Mouse (Mus musculus): ENCODE data around the gene Ext2. TPM values are rescaled to one million over a fixed set of nuclear protein-coding genes. Genes with fewer than 3 reads are reported as not detected.

Gene Ext2
- polyA plus RNA-seq, 1 experiment, result 10.8 TPM

DNA sequence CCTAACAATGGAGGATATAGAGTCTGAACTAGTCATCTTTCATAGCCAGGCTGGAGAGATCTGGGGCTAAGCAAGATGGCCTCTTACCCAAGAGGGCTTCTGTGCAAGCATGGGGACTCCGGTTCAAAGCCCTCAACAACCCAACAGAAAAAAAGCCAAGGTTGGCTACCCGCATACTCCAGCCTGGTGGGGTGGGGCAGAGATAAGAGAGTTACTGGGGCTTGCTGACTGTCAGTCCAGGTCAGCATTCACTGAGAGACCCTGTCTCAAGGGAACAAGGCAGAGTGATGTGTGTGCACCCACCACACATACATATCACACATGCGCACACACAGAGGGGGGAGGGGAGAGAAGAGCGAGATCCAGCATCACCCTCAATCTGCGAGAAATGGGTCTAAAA, 4.6 kb downstream of the Ext2 start:
- TF ChIP-seq POLR2A (IDR thresholded peaks at IDR 0.05; ENCODE audit: borderline replicate concordance, control insufficient read depth, low read depth, low read length), result no peak
- no peak for TF ChIP-seq CTCF (IDR thresholded peaks at IDR 0.05; ENCODE audit: control insufficient read depth, insufficient read depth, low read length)
- Histone ChIP-seq H3K27ac (ENCODE audit: control insufficient read depth, insufficient read depth, low read depth, low read length, poor library complexity) (no peak overlapping the region), H3K4me1 (ENCODE audit: control insufficient read depth, insufficient read depth, low read length) (no peaks in the 10 kb centered on the region), H3K4me3 (replicated peaks; ENCODE audit: control insufficient read depth, low read depth, low read length) (no peak overlapping the region)
- WGBS, result 84% methylated on average over 5 of the region's 5 CpGs

DNA sequence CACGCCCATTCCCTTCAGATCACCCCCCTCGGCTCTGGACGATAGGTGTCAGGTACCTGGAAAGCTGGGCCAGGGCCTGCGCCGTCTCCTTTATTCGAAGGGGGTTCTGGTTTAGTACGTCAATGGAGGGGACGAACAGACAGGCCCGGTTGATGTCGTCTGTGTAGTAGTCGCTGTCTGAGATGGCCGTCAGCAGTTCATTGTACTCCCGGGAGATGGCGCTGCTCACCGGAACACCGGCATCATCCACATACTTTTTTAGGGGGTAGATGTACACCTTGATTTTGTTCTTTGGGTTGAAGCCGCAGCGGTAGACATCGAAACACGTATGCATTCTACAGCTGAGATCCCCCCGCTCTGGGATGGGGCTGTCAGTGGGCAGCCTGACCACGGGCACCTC, 9.0 kb downstream of the Ext2 start:
- WGBS, result 93% methylated on average over 22 of the region's 22 CpGs
- Histone ChIP-seq H3K27ac (ENCODE audit: control insufficient read depth, insufficient read depth, low read depth, low read length, poor library complexity) (no peak overlapping the region), H3K4me3 (replicated peaks; ENCODE audit: control insufficient read depth, low read depth, low read length) (no peak overlapping the region), H3K4me1 (ENCODE audit: control insufficient read depth, insufficient read depth, low read length) (no peaks in the 10 kb centered on the region)
- no peak for TF ChIP-seq POLR2A (IDR thresholded peaks at IDR 0.05; ENCODE audit: borderline replicate concordance, control insufficient read depth, low read depth, low read length)
- no peak for TF ChIP-seq CTCF (IDR thresholded peaks at IDR 0.05; ENCODE audit: control insufficient read depth, insufficient read depth, low read length)

DNA sequence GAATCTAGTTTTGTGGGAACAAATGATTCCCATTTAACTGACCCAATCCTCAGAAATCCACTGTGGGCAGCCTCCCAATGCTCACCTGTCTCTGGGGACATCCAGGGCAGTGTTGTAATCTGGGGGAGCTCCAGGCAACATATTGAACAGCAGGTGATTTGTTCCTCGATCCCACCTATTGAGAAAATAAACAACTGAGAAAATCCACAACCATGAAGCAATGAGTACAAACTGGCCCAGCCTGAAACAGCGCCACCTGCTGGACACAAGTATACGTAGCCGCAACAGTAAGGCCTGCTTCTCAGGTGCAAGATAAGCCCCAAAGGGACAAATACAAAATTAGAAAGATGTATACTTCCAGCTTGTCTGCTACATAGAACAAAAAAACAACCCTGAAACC, 10.6 kb downstream of the Ext2 start:
- WGBS, result 29% methylated on average over 4 of the region's 4 CpGs
- TF ChIP-seq POLR2A (IDR thresholded peaks at IDR 0.05; ENCODE audit: borderline replicate concordance, control insufficient read depth, low read depth, low read length) (no peak), CTCF (IDR thresholded peaks at IDR 0.05; ENCODE audit: control insufficient read depth, insufficient read depth, low read length) (peak; percentile 93)

DNA sequence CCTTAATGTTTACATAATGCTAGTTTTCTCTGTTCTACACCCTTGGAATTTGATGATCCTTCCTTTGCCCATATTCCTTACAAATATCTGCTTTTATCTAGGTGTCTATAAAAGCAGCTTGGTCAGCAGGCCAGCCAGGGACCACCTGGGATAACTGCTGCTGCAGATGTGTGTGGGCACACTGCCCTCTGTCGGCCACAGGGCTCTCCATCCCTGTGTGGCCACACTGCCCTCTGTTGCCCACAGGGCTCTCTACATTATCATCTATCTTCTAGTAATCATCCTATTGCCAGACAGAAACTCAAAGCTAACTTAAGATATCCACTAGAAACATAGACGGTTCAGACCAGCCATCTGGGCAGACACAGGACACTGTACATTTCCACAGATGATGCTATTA, 12.4 kb downstream of the Ext2 start:
- Histone ChIP-seq H3K27ac (ENCODE audit: control insufficient read depth, insufficient read depth, low read depth, low read length, poor library complexity) (no peak overlapping the region), H3K4me3 (replicated peaks; ENCODE audit: control insufficient read depth, low read depth, low read length) (no peak overlapping the region), H3K4me1 (ENCODE audit: control insufficient read depth, insufficient read depth, low read length) (no peaks in the 10 kb centered on the region)
- TF ChIP-seq POLR2A (IDR thresholded peaks at IDR 0.05; ENCODE audit: borderline replicate concordance, control insufficient read depth, low read depth, low read length), result no peak
- peak; percentile 91 for TF ChIP-seq CTCF (IDR thresholded peaks at IDR 0.05; ENCODE audit: control insufficient read depth, insufficient read depth, low read length)
- 12% methylated on average over 2 of the region's 2 CpGs for WGBS

More for the DNA sequence above, 10.6 kb downstream of the Ext2 start:
- Histone ChIP-seq H3K4me3 (replicated peaks; ENCODE audit: control insufficient read depth, low read depth, low read length) (no peak overlapping the region), H3K27ac (ENCODE audit: control insufficient read depth, insufficient read depth, low read depth, low read length, poor library complexity) (no peak overlapping the region), H3K4me1 (ENCODE audit: control insufficient read depth, insufficient read depth, low read length) (no peaks in the 10 kb centered on the region)

DNA sequence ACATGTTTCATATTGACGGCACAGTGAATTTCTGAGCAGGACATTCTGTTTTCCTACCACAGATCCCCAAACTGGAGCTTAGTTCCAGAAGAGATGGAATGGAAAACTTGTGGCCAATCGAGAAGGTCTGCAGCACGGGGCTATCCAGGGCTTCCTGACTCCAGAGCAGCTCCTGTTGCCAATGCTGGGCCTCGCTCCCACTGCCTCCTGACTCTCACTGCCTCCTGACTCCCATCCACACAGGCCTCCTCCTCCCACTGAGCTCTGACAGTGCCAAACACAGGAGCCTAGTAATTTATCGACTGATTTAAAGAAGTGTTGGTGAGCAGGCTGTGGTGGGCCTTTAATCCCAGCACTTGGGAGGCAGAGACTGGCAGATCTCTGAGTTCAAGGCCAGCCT, 14.3 kb downstream of the Ext2 start:
- 88% methylated on average over 5 of the region's 5 CpGs for WGBS

DNA sequence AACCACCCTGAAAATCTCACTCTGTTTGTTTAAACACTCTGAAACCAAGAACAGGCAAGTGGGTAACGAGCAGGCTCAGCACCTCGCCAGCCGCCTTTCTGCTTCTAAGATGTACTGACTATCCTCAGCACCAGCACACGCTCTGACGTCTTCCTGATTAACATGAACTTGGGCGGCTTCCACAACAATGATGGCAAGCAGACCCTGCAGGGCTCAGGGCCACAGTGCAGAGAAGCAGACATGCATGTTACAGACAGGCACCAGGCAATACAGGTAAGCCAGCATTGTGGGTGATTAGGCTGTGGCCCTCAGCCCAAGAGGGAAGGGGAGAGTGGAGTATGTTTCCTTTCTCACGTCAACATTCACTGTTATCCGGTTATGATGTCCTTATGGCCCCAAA, 14.9 kb downstream of the Ext2 start:
- WGBS, result 85% methylated on average over 8 of the region's 8 CpGs
- H3K4me1 ChIP-seq (ENCODE audit: control insufficient read depth, insufficient read depth, low read length), result no peaks in the 10 kb centered on the region
- no peak overlapping the region for H3K4me3 ChIP-seq (replicated peaks; ENCODE audit: control insufficient read depth, low read depth, low read length)
- no peak overlapping the region for H3K27ac ChIP-seq (ENCODE audit: control insufficient read depth, insufficient read depth, low read depth, low read length, poor library complexity)
- no peak for TF ChIP-seq CTCF (IDR thresholded peaks at IDR 0.05; ENCODE audit: control insufficient read depth, insufficient read depth, low read length)
- no peak for TF ChIP-seq POLR2A (IDR thresholded peaks at IDR 0.05; ENCODE audit: borderline replicate concordance, control insufficient read depth, low read depth, low read length)

More for the DNA sequence above, 14.3 kb downstream of the Ext2 start:
- Histone ChIP-seq H3K4me1 (ENCODE audit: control insufficient read depth, insufficient read depth, low read length) (no peaks in the 10 kb centered on the region), H3K27ac (ENCODE audit: control insufficient read depth, insufficient read depth, low read depth, low read length, poor library complexity) (no peak overlapping the region), H3K4me3 (replicated peaks; ENCODE audit: control insufficient read depth, low read depth, low read length) (no peak overlapping the region)
- TF ChIP-seq POLR2A (IDR thresholded peaks at IDR 0.05; ENCODE audit: borderline replicate concordance, control insufficient read depth, low read depth, low read length), result no peak
- no peak for TF ChIP-seq CTCF (IDR thresholded peaks at IDR 0.05; ENCODE audit: control insufficient read depth, insufficient read depth, low read length)

DNA sequence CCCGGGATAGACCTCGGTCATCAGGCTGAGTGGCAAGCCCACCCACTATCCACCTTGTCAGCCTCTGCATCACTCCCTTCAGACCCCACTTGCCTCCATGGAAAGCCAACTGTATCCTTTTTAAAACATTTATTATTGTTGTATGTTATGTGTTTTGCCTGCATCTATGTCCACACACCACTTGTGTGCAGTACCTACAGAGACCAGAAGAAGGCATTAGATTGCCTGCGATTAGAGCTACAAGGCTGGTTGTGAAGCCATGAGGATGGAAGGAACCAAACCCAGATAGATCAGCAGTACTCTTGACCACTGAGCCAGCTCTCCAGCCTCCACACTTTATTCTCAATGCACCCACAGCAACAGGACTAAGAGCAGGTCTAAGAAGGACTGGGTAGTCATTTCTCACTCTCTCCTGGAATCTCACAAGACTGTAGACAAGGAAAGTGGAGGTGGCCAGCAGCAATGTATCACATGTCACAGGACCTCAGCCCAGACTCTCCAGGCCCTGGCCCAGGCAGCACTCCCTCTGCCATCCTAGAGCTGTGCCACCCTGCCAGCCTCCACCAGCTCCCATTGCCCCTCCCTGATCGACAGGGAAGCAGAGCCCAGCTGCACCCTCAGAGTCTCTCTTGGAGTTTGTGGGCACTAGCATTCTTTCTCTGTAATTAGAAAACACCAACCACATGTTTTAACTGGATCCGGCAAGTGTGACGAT, 15.7 kb downstream of the Ext2 start:
- Histone ChIP-seq H3K27ac (ENCODE audit: control insufficient read depth, insufficient read depth, low read depth, low read length, poor library complexity) (no peak overlapping the region), H3K4me1 (ENCODE audit: control insufficient read depth, insufficient read depth, low read length) (no peaks in the 10 kb centered on the region), H3K4me3 (replicated peaks; ENCODE audit: control insufficient read depth, low read depth, low read length) (no peak overlapping the region)
- TF ChIP-seq POLR2A (IDR thresholded peaks at IDR 0.05; ENCODE audit: borderline replicate concordance, control insufficient read depth, low read depth, low read length) (no peak), CTCF (IDR thresholded peaks at IDR 0.05; ENCODE audit: control insufficient read depth, insufficient read depth, low read length) (no peak)
- 84% methylated on average over 6 of the region's 6 CpGs for WGBS

DNA sequence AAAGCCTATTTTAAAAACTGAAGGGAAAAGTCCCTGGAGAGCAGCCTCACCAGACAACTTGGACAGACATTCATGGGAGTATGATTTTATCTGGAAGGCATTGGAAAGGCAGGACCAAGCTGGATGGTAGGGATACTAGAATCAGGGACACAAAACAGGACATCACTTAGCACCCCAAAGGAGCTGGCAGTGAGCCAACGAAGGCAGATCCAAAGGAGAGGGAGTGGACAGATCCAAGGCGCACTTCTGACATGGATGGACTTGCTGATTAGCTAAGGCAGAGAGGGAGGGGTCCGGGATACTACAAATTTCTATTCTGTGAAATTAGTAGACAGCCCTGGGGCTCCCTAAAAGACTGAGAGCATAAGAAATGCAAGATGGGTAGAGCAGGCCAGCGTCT, 16.8 kb downstream of the Ext2 start:
- Histone ChIP-seq H3K4me3 (replicated peaks; ENCODE audit: control insufficient read depth, low read depth, low read length) (no peak overlapping the region), H3K4me1 (ENCODE audit: control insufficient read depth, insufficient read depth, low read length) (no peaks in the 10 kb centered on the region), H3K27ac (ENCODE audit: control insufficient read depth, insufficient read depth, low read depth, low read length, poor library complexity) (no peak overlapping the region)
- WGBS, result 88% methylated on average over 4 of the region's 4 CpGs
- TF ChIP-seq CTCF (IDR thresholded peaks at IDR 0.05; ENCODE audit: control insufficient read depth, insufficient read depth, low read length) (no peak), POLR2A (IDR thresholded peaks at IDR 0.05; ENCODE audit: borderline replicate concordance, control insufficient read depth, low read depth, low read length) (no peak)

GRCm38 (mm10) chr2:93805066-93805465, 17.3 kb downstream of the Ext2 start:
- Histone ChIP-seq H3K4me3 (replicated peaks; ENCODE audit: control insufficient read depth, low read depth, low read length) (no peak overlapping the region), H3K27ac (ENCODE audit: control insufficient read depth, insufficient read depth, low read depth, low read length, poor library complexity) (no peak overlapping the region), H3K4me1 (ENCODE audit: control insufficient read depth, insufficient read depth, low read length) (no peaks in the 10 kb centered on the region)
- TF ChIP-seq CTCF (IDR thresholded peaks at IDR 0.05; ENCODE audit: control insufficient read depth, insufficient read depth, low read length) (no peak), POLR2A (IDR thresholded peaks at IDR 0.05; ENCODE audit: borderline replicate concordance, control insufficient read depth, low read depth, low read length) (no peak)
- 83% methylated on average over 5 of the region's 5 CpGs for WGBS

All from bone marrow, adult 2 months (tissue).